Mouse (Mus musculus) limb, embryonic 11.5 days (tissue): ENCODE measurements around the gene Dnah5. TPM values are rescaled to one million over a fixed set of nuclear protein-coding genes. Genes with fewer than 3 reads are reported as not detected.
A peak's percentile ranks its signal among the peaks of the same experiment; 100 is the strongest.

Experiments
- ATAC-seq: fragments of 200-750 bp; cut with Nextera tagmentation; 2 replicates; pipeline ENCODE4 v1.8.0; 2017; ENCODE audit warnings: low read depth; ENCODE audit not compliant: insufficient number of reproducible peaks, low FRiP score, low TSS enrichment
- DNase-seq: peaks from one replicate; pipeline ENCODE4 v3.0.0-alpha.2; 2015; ENCODE audit warnings: low spot score
- H3K27ac ChIP-seq: fragments of 300-500 bp; sonication (generic); replicated peaks from 2 replicates; pipeline ENCODE4 v1.5.1; 2014; ENCODE audit warnings: low read depth, mild to moderate bottlenecking, low read length
- H3K27me3 ChIP-seq: fragments of 300-500 bp; sonication (generic); 2 replicates; pipeline ENCODE4 v1.6.1; 2014; ENCODE audit warnings: mild to moderate bottlenecking, low read length, mixed read lengths; ENCODE audit not compliant: control insufficient read depth, insufficient read depth
- H3K36me3 ChIP-seq: fragments of 300-500 bp; sonication (generic); 2 replicates; pipeline ENCODE4 v1.6.1; 2014; ENCODE audit warnings: mild to moderate bottlenecking, low read length, moderate library complexity, mixed read lengths; ENCODE audit not compliant: control insufficient read depth, insufficient read depth
- H3K4me1 ChIP-seq: fragments of 300-500 bp; sonication (generic); 2 replicates; pipeline ENCODE4 v1.6.1; 2014; ENCODE audit warnings: low read length, mixed read lengths; ENCODE audit not compliant: control insufficient read depth, insufficient read depth
- H3K4me2 ChIP-seq: fragments of 300-500 bp; sonication (generic); 2 replicates; pipeline ENCODE4 v1.6.1; 2014; ENCODE audit warnings: low read depth, mild to moderate bottlenecking, moderate library complexity; ENCODE audit not compliant: severe bottlenecking
- H3K4me3 ChIP-seq: fragments of 300-500 bp; sonication (generic); 2 replicates; pipeline ENCODE4 v1.5.1; 2014; ENCODE audit warnings: low read depth, low read length
- H3K9ac ChIP-seq: fragments of 300-500 bp; sonication (generic); 2 replicates; pipeline ENCODE4 v1.6.1; 2014; ENCODE audit warnings: mild to moderate bottlenecking, low read length
- H3K9me3 ChIP-seq: fragments of 300-500 bp; sonication (generic); 2 replicates; pipeline ENCODE4 v1.6.1; 2016; ENCODE audit warnings: low read length; ENCODE audit not compliant: control insufficient read depth
- WGBS: fragments of 180-500 bp; shearing (Covaris S2); extraction: QIAGEN DNeasy Blood & Tissue Kit; methylation state at CpG from one replicate; pipeline ENCODE4 v1.1.7; 2014; 5-methylcytosine and 5-hydroxymethylcytosine counted together
- polyA plus RNA-seq: library from polyadenylated mRNA; unstranded; fragments of >200 nt; fragmentation: Nextera tagmentation; extraction: Ambion mirVana; gene quantifications from 2 replicates; pipeline ENCODE4 v1.2.1, GENCODE M21; 2014

The Dnah5 gene
- polyA plus RNA-seq, 1 experiment from 2014 or later, result not detected

DNA sequence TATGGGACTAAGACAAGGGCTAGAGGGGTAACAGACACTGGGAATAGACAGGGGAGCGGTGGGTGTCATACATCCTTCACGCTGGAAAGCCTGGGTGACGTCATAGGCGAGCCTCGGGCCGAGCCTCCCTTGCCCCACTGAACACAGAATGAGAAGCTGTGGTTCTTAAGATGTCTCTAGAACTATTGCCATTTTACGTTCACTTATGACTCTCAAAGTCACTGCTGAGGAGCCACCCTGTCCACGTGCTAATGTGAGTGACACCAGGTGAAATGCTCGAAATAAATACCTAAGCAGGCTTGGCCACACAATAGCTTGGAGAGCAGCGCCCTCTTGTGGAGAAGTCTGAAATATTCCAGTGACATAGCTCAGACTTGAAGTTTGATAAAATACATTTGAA lies 21.7 kb upstream of the Dnah5 start:
- no peak overlapping the region for H3K9ac ChIP-seq

DNA sequence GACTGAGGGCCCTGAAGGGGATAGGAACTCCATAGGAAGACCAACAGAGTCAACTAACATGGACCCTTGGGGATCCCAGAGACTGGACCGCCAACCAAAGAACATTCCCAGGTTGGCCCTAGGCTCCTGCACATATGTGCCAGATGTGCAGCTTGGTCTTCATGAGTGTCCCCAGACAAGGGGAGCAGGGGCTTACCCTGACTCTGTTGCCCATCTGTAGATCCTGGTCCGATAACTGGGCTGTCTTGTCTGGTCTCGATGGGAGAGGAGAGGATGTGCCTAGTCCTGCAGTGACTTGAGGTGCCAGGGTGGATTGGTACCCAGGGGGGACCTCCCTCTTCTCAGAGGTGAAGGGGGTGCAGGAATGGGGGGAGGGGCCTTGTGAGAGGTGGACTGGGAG lies 21.0 kb upstream of the Dnah5 start:
- 53% methylated on average over 3 of the region's 3 CpGs for WGBS
- H3K36me3 ChIP-seq, result no peaks in the 10 kb centered on the region
- ATAC-seq, result no peak

More for the DNA sequence above, 21.7 kb upstream of the Dnah5 start:
- Histone ChIP-seq H3K4me1 (no peaks in the 10 kb centered on the region), H3K36me3 (no peaks in the 10 kb centered on the region), H3K27ac (no peak overlapping the region), H3K9me3 (no peaks in the 10 kb centered on the region), H3K27me3 (no peaks in the 10 kb centered on the region), H3K4me3 (peak overlapping the region; percentile 16; the same call in 1 of the 2 replicates), H3K4me2 (peak overlapping the region; percentile 48; the same call in 1 of the 2 replicates)
- peak; percentile 85 for DNase-seq
- WGBS, result 14% methylated on average over 10 of the region's 10 CpGs
- ATAC-seq, result peak; percentile 70; the same call in 1 of the 2 replicates

DNA sequence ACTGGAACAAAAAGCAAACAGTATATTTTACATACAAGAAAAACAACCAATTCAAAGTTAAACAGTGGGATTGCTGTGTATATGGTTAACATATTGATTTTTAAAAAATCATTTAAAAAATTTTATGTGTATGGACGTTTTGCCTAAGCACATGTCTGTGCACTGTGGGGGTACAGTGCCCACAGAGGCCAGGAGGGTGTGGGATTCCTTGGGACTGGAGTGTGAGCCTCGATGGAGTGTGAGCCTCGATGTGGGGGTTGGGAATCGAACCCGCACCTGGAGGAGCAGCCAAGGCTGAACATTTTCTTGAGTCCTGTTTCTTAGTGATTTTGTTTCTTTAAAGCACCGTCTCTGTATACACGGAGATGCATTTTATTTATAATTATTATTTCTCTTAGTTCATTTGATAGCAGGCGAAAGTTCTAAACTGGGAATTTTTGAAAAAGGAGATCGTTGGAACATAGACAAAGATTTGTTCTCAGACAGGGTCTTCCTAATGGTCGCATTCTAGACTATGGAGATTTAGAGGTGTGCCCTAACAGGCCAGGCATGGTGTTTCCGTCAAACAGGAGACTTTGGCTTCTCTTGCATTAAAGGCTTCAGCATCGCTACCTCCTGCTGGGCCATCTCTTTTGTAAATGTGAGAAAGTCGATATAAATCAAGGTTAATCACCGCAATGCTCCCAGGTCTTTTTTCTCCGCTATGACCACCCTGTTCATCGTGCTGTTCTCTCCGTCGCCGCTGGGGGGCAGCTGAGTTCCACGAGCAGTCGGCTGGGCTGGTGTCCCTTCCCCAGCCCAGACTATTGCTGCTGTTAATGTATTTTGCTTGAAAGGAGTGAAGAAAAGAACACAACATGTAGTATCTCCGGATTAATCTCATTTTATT lies 15.8 kb upstream of the Dnah5 start:
- Histone ChIP-seq H3K9me3 (no peaks in the 10 kb centered on the region), H3K4me1 (no peaks in the 10 kb centered on the region), H3K36me3 (no peaks in the 10 kb centered on the region), H3K9ac (no peak overlapping the region), H3K4me2 (no peak overlapping the region), H3K4me3 (no peak overlapping the region), H3K27ac (no peak overlapping the region), H3K27me3 (no peaks in the 10 kb centered on the region)
- 21% methylated on average over 22 of the region's 22 CpGs for WGBS
- DNase-seq, result peak; percentile 89
- peak; percentile 35; the same call in 1 of the 2 replicates for ATAC-seq

More for the DNA sequence above, 21.0 kb upstream of the Dnah5 start:
- no peak overlapping the region for H3K4me3 ChIP-seq
- DNase-seq, result no peak
- no peaks in the 10 kb centered on the region for H3K9me3 ChIP-seq
- H3K27ac ChIP-seq, result no peak overlapping the region
- H3K27me3 ChIP-seq, result no peaks in the 10 kb centered on the region
- no peaks in the 10 kb centered on the region for H3K4me1 ChIP-seq
- H3K4me2 ChIP-seq, result no peak overlapping the region
- H3K9ac ChIP-seq, result no peak overlapping the region

DNA sequence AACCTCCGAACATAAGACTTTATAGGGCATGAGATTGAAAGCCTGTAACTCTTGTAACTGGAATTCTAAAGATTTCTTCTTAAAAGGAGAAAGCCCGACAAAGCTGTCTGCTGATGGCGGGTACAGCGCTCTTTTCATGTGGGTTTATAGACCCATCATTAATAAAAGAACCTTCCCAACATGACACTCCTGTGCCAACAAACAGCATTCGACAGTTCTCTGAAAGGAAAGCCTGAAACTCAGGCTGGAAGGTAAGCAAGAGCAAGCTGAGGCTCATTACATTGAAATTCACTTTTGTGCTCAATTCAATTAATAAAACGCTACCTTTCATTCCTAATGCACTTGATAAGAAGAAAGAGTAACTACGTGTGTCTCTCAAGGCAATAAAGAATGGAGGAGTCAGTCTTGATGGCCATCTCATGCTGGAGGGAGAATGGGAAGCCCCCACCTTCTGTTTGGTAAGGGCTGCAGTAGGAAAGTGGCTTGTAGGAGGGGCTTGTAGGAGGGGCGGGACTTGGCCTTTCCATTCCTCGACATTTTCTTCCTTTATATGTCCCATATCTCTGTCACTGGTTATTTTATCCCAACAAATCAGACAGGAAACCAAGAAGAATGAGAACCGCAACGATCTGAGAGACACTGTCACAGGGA lies 15.1 kb upstream of the Dnah5 start:
- no peaks in the 10 kb centered on the region for H3K4me1 ChIP-seq
- H3K9me3 ChIP-seq, result no peaks in the 10 kb centered on the region
- H3K9ac ChIP-seq, result no peak overlapping the region
- no peak overlapping the region for H3K4me2 ChIP-seq
- DNase-seq, result no peak
- 76% methylated on average over 11 of the region's 11 CpGs for WGBS
- ATAC-seq, result no peak
- H3K27me3 ChIP-seq, result no peaks in the 10 kb centered on the region
- H3K27ac ChIP-seq, result no peak overlapping the region
- H3K4me3 ChIP-seq, result no peak overlapping the region
- H3K36me3 ChIP-seq, result no peaks in the 10 kb centered on the region

DNA sequence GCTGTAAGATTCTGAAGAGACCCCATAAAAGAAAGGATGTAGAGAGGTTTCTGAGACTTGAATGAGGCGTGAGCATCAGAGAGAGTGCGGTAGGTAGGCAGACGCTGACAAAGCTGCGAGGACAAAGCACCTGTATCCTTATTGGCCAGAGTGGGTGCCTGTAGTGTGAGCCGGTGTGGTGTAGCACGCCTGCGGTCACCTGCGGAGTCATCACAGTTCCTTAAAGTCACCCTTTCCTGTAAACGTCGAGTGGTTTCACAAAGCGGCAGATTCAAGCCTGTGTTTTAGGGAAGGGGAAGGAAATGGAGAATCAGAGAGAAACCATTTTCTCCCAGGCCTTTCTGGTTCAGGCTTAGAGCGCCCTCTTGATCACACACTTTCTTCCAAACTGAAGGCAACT lies 13.9 kb upstream of the Dnah5 start:
- no peaks in the 10 kb centered on the region for H3K36me3 ChIP-seq
- no peak overlapping the region for H3K27ac ChIP-seq
- no peak overlapping the region for H3K4me3 ChIP-seq
- no peak overlapping the region for H3K4me2 ChIP-seq
- no peak overlapping the region for H3K9ac ChIP-seq
- DNase-seq (peak; percentile 26), ATAC-seq (no peak)
- WGBS, result 37% methylated on average over 12 of the region's 12 CpGs
- H3K9me3 ChIP-seq, result no peaks in the 10 kb centered on the region
- H3K27me3 ChIP-seq, result no peaks in the 10 kb centered on the region
- H3K4me1 ChIP-seq, result no peaks in the 10 kb centered on the region

- Histone ChIP-seq H3K36me3 (no peaks in the 10 kb centered on the region), H3K4me1 (no peaks in the 10 kb centered on the region), H3K4me2 (no peak overlapping the region), H3K9me3 (no peaks in the 10 kb centered on the region), H3K4me3 (no peak overlapping the region), H3K9ac (no peak overlapping the region), H3K27ac (no peak overlapping the region), H3K27me3 (no peaks in the 10 kb centered on the region)
- no peak for ATAC-seq
- no peak for DNase-seq
- WGBS, result 60% methylated on average over 4 of the region's 4 CpGs
These were observed 4.9 kb upstream of the Dnah5 start for GRCm38 (mm10) chr15:28198609-28199008.

DNA sequence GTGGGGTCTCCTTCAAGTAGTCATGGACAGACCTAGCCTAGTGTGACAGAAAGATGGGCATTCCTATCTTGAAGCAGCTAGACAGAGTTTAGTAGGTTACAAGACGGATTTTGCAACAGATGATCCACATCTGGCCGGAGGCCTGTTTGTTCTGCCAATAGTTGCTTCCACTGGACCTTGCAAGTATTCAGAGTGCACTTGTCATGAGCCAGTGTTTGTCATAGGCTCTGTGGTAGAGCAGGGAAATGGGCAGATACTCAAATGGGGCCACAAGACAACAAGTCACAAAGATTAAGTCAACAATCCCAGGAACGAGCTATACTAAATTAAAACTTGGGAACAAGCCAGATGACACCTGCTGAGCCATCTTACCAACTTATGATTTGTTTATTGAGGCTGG lies 1.1 kb downstream of the Dnah5 start:
- no peak overlapping the region for H3K9ac ChIP-seq
- H3K4me3 ChIP-seq, result no peak overlapping the region
- no peak overlapping the region for H3K27ac ChIP-seq
- no peaks in the 10 kb centered on the region for H3K36me3 ChIP-seq
- no peak for DNase-seq
- H3K4me2 ChIP-seq, result no peak overlapping the region
- H3K4me1 ChIP-seq, result no peaks in the 10 kb centered on the region
- WGBS, result 80% methylated on average over 3 of the region's 3 CpGs
- no peaks in the 10 kb centered on the region for H3K9me3 ChIP-seq
- ATAC-seq, result no peak
- H3K27me3 ChIP-seq, result no peaks in the 10 kb centered on the region

GRCm38 (mm10) chr15:28207545-28207944 lies 4.0 kb downstream of the Dnah5 start:
- no peak overlapping the region for H3K27ac ChIP-seq
- ATAC-seq, result no peak
- H3K27me3 ChIP-seq, result no peaks in the 10 kb centered on the region
- no peak overlapping the region for H3K4me2 ChIP-seq
- no peaks in the 10 kb centered on the region for H3K36me3 ChIP-seq
- WGBS, result 62% methylated on average over 2 of the region's 2 CpGs
- H3K9me3 ChIP-seq, result no peaks in the 10 kb centered on the region
- no peak overlapping the region for H3K4me3 ChIP-seq
- no peak overlapping the region for H3K9ac ChIP-seq
- H3K4me1 ChIP-seq, result no peaks in the 10 kb centered on the region
- no peak for DNase-seq
